Mouse (Mus musculus) heart, adult 2 months (tissue): ENCODE data around the gene Vmn1r77. TPM values are rescaled to one million over a fixed set of nuclear protein-coding genes. Genes with fewer than 3 reads are reported as not detected.
"Not testable (repeated sequence)": the region's sequence is repeated elsewhere in the genome, so short reads cannot be mapped to it uniquely, and the experiment has no call there.

Source experiments
- DNase-seq, 2 experiments: peaks; one replicate each; pipeline ENCODE4 v3.0.0; 2021
- H3K27ac ChIP-seq: fragments of 200-600 bp; 2 replicates; pipeline ENCODE4 v1.8.1; 2022
- H3K27me3 ChIP-seq: fragments of 200-500 bp; 2 replicates; pipeline ENCODE4 v1.6.1; 2012; ENCODE audit warnings: mild to moderate bottlenecking, low read length, inconsistent platforms, mixed read lengths; ENCODE audit not compliant: control insufficient read depth, insufficient read depth
- H3K36me3 ChIP-seq: fragments of 200-500 bp; 2 replicates; pipeline ENCODE4 v1.6.1; 2012; ENCODE audit warnings: low read length, inconsistent platforms; ENCODE audit not compliant: control insufficient read depth, insufficient read depth
- H3K4me1 ChIP-seq: fragments of 200-500 bp; 2 replicates; pipeline ENCODE4 v1.6.1; 2011; ENCODE audit warnings: low read length; ENCODE audit not compliant: control insufficient read depth, insufficient read depth
- H3K4me3 ChIP-seq: fragments of 200-600 bp; 2 replicates; pipeline ENCODE4 v1.8.1; 2022
- H3K79me2 ChIP-seq: fragments of 200-500 bp; replicated peaks from 2 replicates; pipeline ENCODE4 v1.6.1; 2012; ENCODE audit warnings: mild to moderate bottlenecking, inconsistent platforms, low read length, moderate library complexity, mixed read lengths; ENCODE audit not compliant: control insufficient read depth, insufficient read depth
- H3K9ac ChIP-seq: fragments of 200-500 bp; 2 replicates; pipeline ENCODE4 v1.6.1; 2012; ENCODE audit warnings: low read depth, mild to moderate bottlenecking, control low read depth, inconsistent platforms, low read length, mixed read lengths
- CTCF ChIP-seq: fragments of 200-600 bp; IDR thresholded peaks from 2 replicates; pipeline ENCODE4 v1.8.1; 2022; ENCODE audit warnings: antibody characterized with exemption, mild to moderate bottlenecking, moderate library complexity
- EP300 ChIP-seq: fragments of 200-500 bp; IDR thresholded peaks from 2 replicates; pipeline ENCODE4 v1.6.1; 2011; ENCODE audit warnings: low read depth, low read length, control low read depth; ENCODE audit not compliant: insufficient read depth
- POLR2A ChIP-seq: fragments of 200-500 bp; IDR thresholded peaks from 2 replicates; pipeline ENCODE4 v1.6.1; 2011; ENCODE audit warnings: mild to moderate bottlenecking, low read depth, low read length, control low read depth; ENCODE audit not compliant: insufficient read depth
- WGBS: fragments of 180-500 bp; shearing (Covaris S2); methylation state at CpG from one replicate; pipeline ENCODE4 v1.1.7; 2018; 5-methylcytosine and 5-hydroxymethylcytosine counted together
- intact Hi-C: fragments of 180-260 bp; cut with DNase I; formaldehyde crosslinking; loops from one replicate; pipeline ENCODE4 v1.15.1; 2025
- long read RNA-seq: library from polyadenylated mRNA; stranded (forward); transcript quantifications from one replicate; pipeline ENCODE4 v2.0.0, GENCODE M21; 2021
- polyA plus RNA-seq: library from polyadenylated mRNA; depleted of rRNA; stranded (reverse); fragments of >200 nt; gene quantifications from 2 replicates; pipeline ENCODE4 v1.2.3, GENCODE M21; 2012; rRNA removed
- total RNA-seq, 2 experiments: library from RNA; stranded (reverse); gene quantifications; 2 replicates each; pipeline ENCODE4 v1.2.3; 2021

The Vmn1r77 gene
- total RNA-seq (not detected), polyA plus RNA-seq (not detected in 2 replicates)
- long read RNA-seq: 0 reads

DNA sequence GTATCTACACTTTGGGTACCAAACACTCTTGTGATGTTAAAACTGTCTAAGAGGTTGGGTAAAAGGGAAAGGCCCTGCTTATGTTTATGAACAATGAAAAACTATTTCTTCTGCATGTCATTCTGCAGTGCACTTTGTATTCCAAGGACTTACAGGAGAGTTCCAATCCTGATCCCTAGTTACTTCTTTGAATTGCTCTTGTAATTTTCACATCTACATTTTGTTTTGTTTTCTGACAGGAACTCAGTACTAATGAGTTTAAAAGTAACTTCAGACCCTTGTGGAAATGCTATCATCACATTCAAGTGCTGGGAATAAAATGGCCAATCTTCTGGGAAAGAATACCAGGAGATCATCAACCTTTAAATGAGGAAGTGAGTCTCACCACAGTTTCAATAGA lies at the start of gene Vmn1r77:
TSS of gene Vmn1r77 (plus strand) at position 301 of the 400 bp plus-strand sequence.
- intact Hi-C loops, H3K4me1 ChIP-seq, H3K9ac ChIP-seq, H3K4me3 ChIP-seq, H3K36me3 ChIP-seq, DNase-seq, H3K27me3 ChIP-seq, H3K27ac ChIP-seq, H3K79me2 ChIP-seq: not testable (repeated sequence)

GRCm38 (mm10) chr7:12011491-12011890 lies 25.1 kb upstream of the Vmn1r77 start:
- H3K4me3 ChIP-seq, H3K79me2 ChIP-seq, H3K4me1 ChIP-seq, H3K27ac ChIP-seq, H3K27me3 ChIP-seq, H3K36me3 ChIP-seq, DNase-seq, H3K9ac ChIP-seq, intact Hi-C loops: not testable (repeated sequence)
- WGBS: 93% methylated on average over 5 of the region's 5 CpGs

GRCm38 (mm10) chr7:12012392-12012791 lies 24.2 kb upstream of the Vmn1r77 start:
- intact Hi-C loops, DNase-seq, H3K27me3 ChIP-seq, H3K27ac ChIP-seq, H3K4me1 ChIP-seq, H3K79me2 ChIP-seq, H3K4me3 ChIP-seq, H3K9ac ChIP-seq, H3K36me3 ChIP-seq: not testable (repeated sequence)
- WGBS: 91% methylated on average over 3 of the region's 3 CpGs

DNA sequence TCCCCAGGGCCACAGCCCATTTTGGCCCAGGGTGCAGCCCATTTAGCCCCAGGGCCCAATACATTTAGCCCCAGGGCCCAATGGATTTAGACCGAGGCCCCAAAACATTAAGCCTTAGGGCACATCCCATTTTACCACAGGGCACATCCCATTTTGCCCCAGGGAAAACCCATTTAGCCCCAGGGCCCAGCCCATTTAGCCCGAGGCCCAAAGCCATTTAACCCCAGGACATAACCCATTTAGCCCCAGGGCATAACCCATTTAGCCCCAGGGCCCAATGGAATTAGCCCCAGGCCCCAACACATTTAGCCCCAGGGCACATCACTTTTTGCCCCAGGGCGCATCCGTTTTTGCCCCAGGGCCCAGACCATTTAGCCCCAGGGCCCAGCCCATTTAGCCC lies 23.4 kb upstream of the Vmn1r77 start:
- TF ChIP-seq CTCF (no peak), EP300 (no peak), POLR2A (no peak)
- no peaks in the 10 kb centered on the region for H3K79me2 ChIP-seq
- H3K4me1 ChIP-seq: no peaks in the 10 kb centered on the region
- H3K27me3 ChIP-seq: no peaks in the 10 kb centered on the region
- H3K27ac ChIP-seq: no peak overlapping the region
- no peak overlapping the region for H3K9ac ChIP-seq
- WGBS: 78% methylated on average over 4 of the region's 4 CpGs
- intact Hi-C loops: no loop called here
- H3K36me3 ChIP-seq: no peaks in the 10 kb centered on the region
- no peak for DNase-seq
- H3K4me3 ChIP-seq: no peak overlapping the region

- H3K36me3 ChIP-seq, H3K79me2 ChIP-seq, H3K27ac ChIP-seq, DNase-seq, H3K4me3 ChIP-seq, H3K9ac ChIP-seq, H3K27me3 ChIP-seq, intact Hi-C loops, H3K4me1 ChIP-seq: not testable (repeated sequence)
- 70% methylated on average over 2 of the region's 2 CpGs for WGBS
Measured at GRCm38 (mm10) chr7:12017829-12018228, 18.7 kb upstream of the Vmn1r77 start.

GRCm38 (mm10) chr7:12040664-12041063 lies 4.1 kb downstream of the Vmn1r77 start:
- no peak overlapping the region for H3K4me3 ChIP-seq
- H3K27me3 ChIP-seq: no peaks in the 10 kb centered on the region
- no peak for DNase-seq
- H3K27ac ChIP-seq: no peak overlapping the region
- no peaks in the 10 kb centered on the region for H3K36me3 ChIP-seq
- no peaks in the 10 kb centered on the region for H3K4me1 ChIP-seq
- H3K9ac ChIP-seq: no peak overlapping the region
- TF ChIP-seq CTCF: no peak
- no peak for TF ChIP-seq EP300
- no peak for TF ChIP-seq POLR2A
- H3K79me2 ChIP-seq: no peaks in the 10 kb centered on the region
- intact Hi-C loops: no loop called here
- 65% methylated on average over 2 of the region's 2 CpGs for WGBS

Other genes starting within 250 kb of the Vmn1r77 start
- gene Vmn1r74, start 202.8 kb upstream of the Vmn1r77 start, total RNA-seq: not detected
- gene Vmn1r74, start 202.8 kb upstream of the Vmn1r77 start, polyA plus RNA-seq: not detected in 2 replicates
- not detected for gene Vmn1r75, start 162.1 kb upstream of the Vmn1r77 start, total RNA-seq
- not detected in 2 replicates for gene Vmn1r75, start 162.1 kb upstream of the Vmn1r77 start, polyA plus RNA-seq
- gene Vmn1r76, start 98.5 kb upstream of the Vmn1r77 start, total RNA-seq: not detected
- not detected in 2 replicates for gene Vmn1r76, start 98.5 kb upstream of the Vmn1r77 start, polyA plus RNA-seq
- gene Vmn1r78, start 113.5 kb downstream of the Vmn1r77 start, total RNA-seq: not detected
- gene Vmn1r78, start 113.5 kb downstream of the Vmn1r77 start, polyA plus RNA-seq: not detected in 2 replicates
- not detected for gene Vmn1r79, start 134.5 kb downstream of the Vmn1r77 start, total RNA-seq
- gene Vmn1r79, start 134.5 kb downstream of the Vmn1r77 start, polyA plus RNA-seq: not detected in 2 replicates
- not detected for gene Vmn1r80, start 152.5 kb downstream of the Vmn1r77 start, total RNA-seq
- not detected in 2 replicates for gene Vmn1r80, start 152.5 kb downstream of the Vmn1r77 start, polyA plus RNA-seq
- not detected for gene Vmn1r81, start 231.5 kb downstream of the Vmn1r77 start, total RNA-seq
- not detected in 2 replicates for gene Vmn1r81, start 231.5 kb downstream of the Vmn1r77 start, polyA plus RNA-seq